Mouse (Mus musculus) hindbrain, embryonic 12.5 days (tissue): ENCODE data around the gene Cabp2. TPM values are rescaled to one million over a fixed set of nuclear protein-coding genes. Genes with fewer than 3 reads are reported as not detected.

Experiments used
- ATAC-seq: fragments of 200-750 bp; cut with Nextera tagmentation; 2 replicates; pipeline ENCODE4 v1.8.0; 2017; ENCODE audit warnings: moderate TSS enrichment; ENCODE audit not compliant: low FRiP score
- H3K27ac ChIP-seq: fragments of 300-500 bp; sonication (generic); 2 replicates; pipeline ENCODE4 v1.5.1; 2016; ENCODE audit warnings: mild to moderate bottlenecking
- H3K27me3 ChIP-seq: fragments of 300-500 bp; sonication (generic); 2 replicates; pipeline ENCODE4 v1.6.1; 2016; ENCODE audit warnings: mild to moderate bottlenecking
- H3K36me3 ChIP-seq: fragments of 300-500 bp; sonication (generic); 2 replicates; pipeline ENCODE4 v1.6.1; 2016; ENCODE audit warnings: mild to moderate bottlenecking
- H3K4me1 ChIP-seq: fragments of 300-500 bp; sonication (generic); 2 replicates; pipeline ENCODE4 v1.6.1; 2016
- H3K4me2 ChIP-seq: fragments of 300-500 bp; sonication (generic); replicated peaks from 2 replicates; pipeline ENCODE4 v1.6.1; 2016; ENCODE audit warnings: mild to moderate bottlenecking
- H3K4me3 ChIP-seq: fragments of 300-500 bp; sonication (generic); 2 replicates; pipeline ENCODE4 v1.5.1; 2016; ENCODE audit warnings: mild to moderate bottlenecking
- H3K9ac ChIP-seq: fragments of 300-500 bp; sonication (generic); 2 replicates; pipeline ENCODE4 v1.6.1; 2016; ENCODE audit warnings: mild to moderate bottlenecking, moderate library complexity
- H3K9me3 ChIP-seq: fragments of 300-500 bp; sonication (generic); replicated peaks from 2 replicates; pipeline ENCODE4 v1.6.1; 2016; ENCODE audit warnings: mild to moderate bottlenecking
- WGBS: fragments of 180-500 bp; shearing (Covaris S2); methylation state at CpG from one replicate; pipeline ENCODE4 v1.1.7; 2016; 5-methylcytosine and 5-hydroxymethylcytosine counted together
- polyA plus RNA-seq: library from polyadenylated mRNA; unstranded; fragments of >200 nt; fragmentation: Nextera tagmentation; extraction: Ambion mirVana; gene quantifications from 2 replicates; pipeline ENCODE4 v1.2.1, GENCODE M21; 2016

The Cabp2 gene
- polyA plus RNA-seq, 1 experiment from 2014 or later: not detected

DNA sequence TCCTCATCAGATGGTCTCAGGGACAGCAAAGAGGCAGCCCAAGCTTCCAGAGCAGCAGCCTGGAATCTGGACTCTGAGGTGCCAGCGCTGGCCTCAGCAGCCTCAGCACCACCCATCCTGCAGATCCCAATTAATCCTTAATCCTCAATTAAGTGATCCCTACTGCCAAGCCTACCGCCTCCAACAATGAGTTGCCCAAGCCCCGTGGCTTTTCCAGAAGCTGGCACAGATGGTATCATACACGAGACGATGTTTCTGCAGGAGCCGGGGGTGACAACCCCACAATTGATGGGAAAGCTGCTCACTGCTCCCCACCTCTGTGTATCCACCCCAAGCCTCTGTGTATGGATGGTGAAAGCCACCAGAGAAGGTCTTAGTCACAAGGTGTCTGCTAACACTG is 7.8 kb downstream of the Cabp2 start:
- Histone ChIP-seq H3K27me3 (no peaks in the 10 kb centered on the region; the same call in 1 of the 2 replicates), H3K9ac (no peak overlapping the region), H3K4me1 (no peaks in the 10 kb centered on the region), H3K27ac (no peak overlapping the region), H3K36me3 (no peaks in the 10 kb centered on the region), H3K9me3 (no peaks in the 10 kb centered on the region), H3K4me3 (no peak overlapping the region), H3K4me2 (no peak overlapping the region)
- ATAC-seq: no peak
- 82% methylated on average over 6 of the region's 6 CpGs for WGBS

DNA sequence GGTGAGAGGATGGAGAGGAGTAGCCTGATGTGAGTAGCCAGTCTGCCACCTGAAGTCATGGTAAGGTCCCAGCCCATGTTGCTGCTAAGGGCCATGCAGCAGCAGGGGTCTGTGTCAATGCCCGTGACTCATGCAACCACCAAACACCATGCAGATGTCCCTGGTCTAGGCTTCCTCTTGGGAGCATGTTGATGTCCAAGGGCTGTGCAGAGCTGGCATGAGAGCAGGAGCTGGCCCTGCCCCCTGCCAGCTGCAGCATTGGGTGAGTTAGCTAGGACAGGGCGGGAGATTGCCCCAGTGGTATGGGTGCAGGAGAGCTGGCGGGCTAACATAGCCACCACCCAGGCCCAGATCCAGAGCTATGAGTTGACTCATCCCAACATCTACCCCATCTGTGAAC is 9.1 kb downstream of the Cabp2 start:
- no peaks in the 10 kb centered on the region for H3K4me1 ChIP-seq
- no peak overlapping the region for H3K27ac ChIP-seq
- no peaks in the 10 kb centered on the region for H3K27me3 ChIP-seq
- no peak overlapping the region for H3K4me2 ChIP-seq
- no peak overlapping the region for H3K4me3 ChIP-seq
- no peak for ATAC-seq
- no peaks in the 10 kb centered on the region for H3K9me3 ChIP-seq
- no peaks in the 10 kb centered on the region for H3K36me3 ChIP-seq
- H3K9ac ChIP-seq: no peak overlapping the region
- WGBS: 92% methylated on average over 3 of the region's 3 CpGs

DNA sequence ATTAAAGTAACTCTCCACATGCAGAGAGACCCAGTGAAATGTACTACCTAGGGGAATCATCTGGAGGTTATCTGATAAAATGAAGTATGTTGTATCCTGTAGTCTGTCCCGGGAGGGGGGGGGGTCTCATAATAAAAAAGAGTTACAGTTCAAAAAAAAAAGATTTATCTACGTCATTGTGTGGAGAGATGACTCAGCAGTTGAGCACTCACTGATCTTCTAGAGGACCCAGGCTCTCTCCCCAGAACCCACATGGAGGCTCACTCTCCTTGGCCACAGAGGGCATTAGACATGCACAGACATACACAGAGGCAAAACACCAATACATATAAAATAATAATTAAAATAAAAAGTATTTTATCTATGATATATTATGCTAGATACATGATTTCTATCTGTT is 10.0 kb downstream of the Cabp2 start:
- Histone ChIP-seq H3K4me3 (no peak overlapping the region), H3K27ac (no peak overlapping the region), H3K9ac (no peak overlapping the region), H3K27me3 (no peaks in the 10 kb centered on the region), H3K36me3 (no peaks in the 10 kb centered on the region), H3K9me3 (no peaks in the 10 kb centered on the region), H3K4me2 (no peak overlapping the region), H3K4me1 (peaks cover 3% of the 10 kb centered on the region)
- WGBS: 59% methylated on average over 2 of the region's 2 CpGs
- ATAC-seq: no peak

DNA sequence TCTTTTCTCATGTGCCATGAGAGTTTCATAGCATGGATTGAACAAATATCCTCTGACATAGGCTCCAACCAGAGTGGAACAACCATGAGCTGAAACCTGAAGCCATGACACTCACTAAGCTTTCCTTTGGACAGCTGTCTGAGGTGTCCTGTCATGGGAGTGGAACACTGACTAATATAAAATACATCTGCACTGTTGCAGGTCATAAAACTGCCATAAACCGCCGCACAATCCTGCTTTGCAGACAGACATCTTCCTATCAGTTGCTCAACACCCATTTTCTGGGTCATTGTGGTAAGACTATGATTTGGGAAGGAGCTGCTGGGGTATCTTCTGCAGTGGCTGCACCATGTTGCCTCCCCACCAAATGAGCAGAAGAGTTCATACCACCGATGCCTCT is 11.4 kb downstream of the Cabp2 start:
- ATAC-seq: no peak
- H3K36me3 ChIP-seq: no peaks in the 10 kb centered on the region
- no peak overlapping the region for H3K9ac ChIP-seq
- H3K27ac ChIP-seq: no peak overlapping the region
- no peak overlapping the region for H3K4me2 ChIP-seq
- peaks cover 8% of the 10 kb centered on the region for H3K4me1 ChIP-seq
- 91% methylated on average over 3 of the region's 3 CpGs for WGBS
- no peaks in the 10 kb centered on the region for H3K9me3 ChIP-seq
- no peak overlapping the region for H3K4me3 ChIP-seq
- H3K27me3 ChIP-seq: no peaks in the 10 kb centered on the region

DNA sequence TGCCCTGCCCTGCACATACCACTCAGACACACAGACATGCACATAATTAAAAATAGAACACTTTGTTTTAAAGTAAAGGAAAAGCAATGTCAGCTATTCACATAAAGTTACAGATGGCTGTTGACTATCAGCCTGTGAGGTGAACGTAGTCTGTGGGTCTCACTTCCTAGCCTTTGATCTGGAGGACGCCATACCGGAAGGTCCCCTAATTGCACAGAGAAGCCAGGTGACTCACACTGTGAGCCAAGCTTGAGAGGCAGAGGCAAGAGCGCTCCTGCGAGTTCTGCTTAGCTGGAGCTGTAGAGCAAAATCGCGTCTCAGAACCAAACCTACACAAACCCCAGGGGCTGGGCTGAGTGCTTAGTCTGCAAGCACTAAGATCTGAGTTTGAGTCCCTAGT is 12.4 kb downstream of the Cabp2 start:
- Histone ChIP-seq H3K4me1 (peaks cover 17% of the 10 kb centered on the region), H3K27ac (no peak overlapping the region), H3K9me3 (no peaks in the 10 kb centered on the region), H3K9ac (no peak overlapping the region), H3K4me3 (no peak overlapping the region), H3K27me3 (no peaks in the 10 kb centered on the region), H3K4me2 (no peak overlapping the region), H3K36me3 (no peaks in the 10 kb centered on the region)
- ATAC-seq: no peak
- WGBS: 76% methylated on average over 7 of the region's 7 CpGs

DNA sequence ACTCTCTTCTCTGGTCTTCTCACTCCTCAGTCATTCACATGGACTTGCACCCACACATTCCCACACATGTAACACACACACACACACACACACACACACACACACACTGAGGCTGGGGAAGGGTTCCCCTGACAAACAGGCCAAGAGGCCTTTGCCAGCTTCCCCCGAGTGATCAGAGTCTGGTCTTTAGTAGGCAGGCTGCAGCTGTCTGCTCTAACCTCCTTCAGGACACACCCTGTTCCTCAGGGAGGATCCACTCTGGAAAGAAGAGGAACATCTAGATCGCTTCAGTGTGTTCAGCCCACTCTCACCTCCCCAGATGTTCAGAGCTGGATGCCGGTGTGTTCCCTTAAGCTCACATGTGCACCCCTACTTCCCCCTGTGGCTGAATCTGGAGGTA is 13.0 kb downstream of the Cabp2 start:
- Histone ChIP-seq H3K4me2 (no peak overlapping the region), H3K36me3 (no peaks in the 10 kb centered on the region), H3K27ac (no peak overlapping the region), H3K9me3 (no peaks in the 10 kb centered on the region), H3K9ac (no peak overlapping the region), H3K4me1 (peaks cover 22% of the 10 kb centered on the region), H3K4me3 (no peak overlapping the region), H3K27me3 (no peaks in the 10 kb centered on the region)
- 80% methylated on average over 3 of the region's 3 CpGs for WGBS
- ATAC-seq: no peak

DNA sequence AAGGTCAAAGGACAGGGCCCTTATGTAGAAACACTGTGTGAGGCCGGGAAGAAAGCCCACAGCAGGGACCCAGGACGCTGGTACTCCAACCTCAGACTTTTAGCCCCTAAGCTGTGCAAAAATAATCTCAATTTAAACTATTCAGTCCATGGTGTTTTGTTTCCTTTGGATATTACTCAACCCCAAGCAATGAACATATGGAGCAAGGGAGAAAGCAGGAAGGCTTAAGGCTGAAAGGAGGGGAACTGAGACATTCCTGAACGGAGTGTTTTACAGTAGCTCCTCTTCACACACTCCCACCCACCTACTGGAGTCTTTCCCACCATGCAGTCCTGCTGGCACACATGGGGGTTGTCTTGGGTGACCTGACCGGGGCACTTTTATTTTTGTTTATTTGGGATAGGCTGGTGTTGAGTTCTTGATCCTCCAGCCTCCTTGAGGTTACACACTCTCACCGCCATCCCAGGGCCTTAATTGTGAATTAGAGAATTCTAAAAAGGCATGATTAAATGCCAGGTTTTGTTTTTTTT is 13.5 kb downstream of the Cabp2 start:
- Histone ChIP-seq H3K9me3 (no peaks in the 10 kb centered on the region), H3K4me1 (peaks cover 27% of the 10 kb centered on the region), H3K27me3 (peaks cover 4% of the 10 kb centered on the region; the same call in 1 of the 2 replicates), H3K4me3 (no peak overlapping the region), H3K27ac (no peak overlapping the region), H3K36me3 (no peaks in the 10 kb centered on the region), H3K9ac (no peak overlapping the region), H3K4me2 (no peak overlapping the region)
- no peak for ATAC-seq
- 75% methylated on average over 5 of the region's 5 CpGs for WGBS

DNA sequence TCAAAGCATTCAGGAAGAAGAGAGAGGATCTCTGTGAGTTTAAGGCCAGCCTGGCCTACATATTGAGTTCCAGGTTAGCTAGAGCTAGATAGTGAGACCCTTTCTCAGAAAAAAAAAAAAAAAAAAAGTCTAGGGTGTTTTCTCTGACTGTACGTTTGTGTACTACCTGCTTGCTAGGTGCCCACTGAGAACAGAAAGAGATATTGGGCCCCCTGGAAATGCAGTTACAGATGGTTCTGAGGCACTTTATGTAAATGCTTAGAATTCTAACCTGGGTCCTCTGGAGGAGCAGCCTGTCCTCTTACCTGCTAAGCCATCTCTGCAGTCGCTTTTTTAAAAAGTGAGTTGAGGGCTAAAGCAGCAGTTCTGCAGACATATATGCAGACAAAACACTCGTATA is 14.4 kb downstream of the Cabp2 start:
- Histone ChIP-seq H3K27ac (no peak overlapping the region), H3K9me3 (no peaks in the 10 kb centered on the region), H3K9ac (no peak overlapping the region), H3K36me3 (no peaks in the 10 kb centered on the region), H3K27me3 (peaks cover 14% of the 10 kb centered on the region), H3K4me1 (peaks cover 37% of the 10 kb centered on the region), H3K4me3 (no peak overlapping the region), H3K4me2 (peak overlapping the region; percentile 65; the same call in 1 of the 2 replicates)
- ATAC-seq: no peak
- WGBS: 68% methylated on average over 3 of the region's 3 CpGs

DNA sequence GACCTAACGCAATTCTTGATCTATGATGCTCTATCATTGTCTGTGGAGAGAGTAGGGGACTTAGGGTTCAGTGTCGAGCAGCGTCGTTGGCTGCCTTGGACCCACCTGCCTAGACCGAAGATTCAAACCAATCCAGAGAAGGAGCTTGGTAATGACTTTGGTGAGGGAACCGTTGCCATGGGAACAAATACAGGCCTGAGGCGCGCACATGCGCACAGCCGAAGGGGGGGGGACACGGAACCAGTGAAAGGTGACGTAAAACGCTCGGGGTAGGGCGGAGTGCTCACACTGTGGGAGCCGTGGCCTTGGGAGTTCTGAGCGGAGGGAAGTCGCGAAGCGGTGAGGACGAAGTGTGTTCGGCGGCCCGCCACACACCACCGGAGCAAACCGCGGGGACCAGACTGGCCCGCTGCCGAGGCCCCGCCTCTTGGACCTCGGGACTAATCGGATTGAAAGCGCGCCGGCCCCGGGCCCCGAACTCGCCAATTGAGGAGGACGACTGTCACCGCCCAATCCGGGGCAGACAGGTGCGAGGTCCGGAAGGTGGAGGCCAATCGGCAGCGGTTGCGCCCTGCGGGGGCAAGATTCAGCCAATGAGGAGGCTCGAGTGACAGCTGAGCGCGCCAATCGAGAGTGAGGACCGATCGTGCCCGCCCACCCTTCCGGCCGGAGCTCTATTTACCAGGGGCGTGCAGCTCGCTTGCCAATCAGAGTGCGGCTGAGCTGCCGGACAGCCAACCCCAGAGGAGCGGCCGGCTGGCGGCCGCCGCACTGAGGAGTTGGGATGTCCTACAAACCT is 15.5 kb downstream of the Cabp2 start, which contains the start of gene Cdk2ap2:
Gene Cdk2ap2, plus strand, starts transcription at position 541 of the 799 bp plus-strand sequence.
- Histone ChIP-seq H3K9ac (peak within 1 kb of the TSS; percentile 55), H3K4me1 (peaks cover 45% of the 10 kb centered on the region), H3K36me3 (no peaks in the 10 kb centered on the region), H3K4me3 (peak within 1 kb of the TSS; percentile 55), H3K4me2 (peak within 1 kb of the TSS; percentile 65), H3K27me3 (peaks cover 24% of the 10 kb centered on the region), H3K9me3 (no peaks in the 10 kb centered on the region), H3K27ac (peak within 1 kb of the TSS; percentile 89)
- peak; percentile 94 for ATAC-seq
- WGBS: under 1% methylated on average over 65 of the region's 65 CpGs

DNA sequence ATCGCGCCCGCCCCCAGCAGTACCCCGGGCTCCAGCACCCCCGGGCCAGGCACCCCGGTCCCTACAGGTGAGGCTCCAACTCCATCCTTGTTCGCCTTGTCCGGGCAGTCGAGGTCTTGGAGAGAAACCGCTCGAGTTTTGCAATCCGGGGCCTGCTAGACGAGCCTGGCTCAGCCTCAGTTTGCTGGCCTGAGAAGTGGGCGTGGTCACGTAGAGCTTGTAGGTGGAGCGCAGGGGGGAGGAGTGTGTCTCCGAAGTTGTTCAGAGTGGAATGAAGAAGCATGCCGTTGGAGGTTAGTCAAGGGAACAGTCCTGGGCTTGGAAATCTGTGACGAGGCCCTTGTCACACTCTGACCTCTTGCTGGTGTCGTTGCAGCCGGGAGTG is 16.1 kb downstream of the Cabp2 start:
- H3K27me3 ChIP-seq: peaks cover 30% of the 10 kb centered on the region
- peak overlapping the region; percentile 65 for H3K4me2 ChIP-seq
- no peaks in the 10 kb centered on the region for H3K36me3 ChIP-seq
- peak overlapping the region; percentile 39 for H3K9ac ChIP-seq
- no peak; the same call in 1 of the 2 replicates for ATAC-seq
- 3% methylated on average over 21 of the region's 21 CpGs for WGBS
- peaks cover 45% of the 10 kb centered on the region for H3K4me1 ChIP-seq
- H3K27ac ChIP-seq: peak overlapping the region; percentile 45; the same call in 1 of the 2 replicates
- no peaks in the 10 kb centered on the region for H3K9me3 ChIP-seq
- peak overlapping the region; percentile 55 for H3K4me3 ChIP-seq

DNA sequence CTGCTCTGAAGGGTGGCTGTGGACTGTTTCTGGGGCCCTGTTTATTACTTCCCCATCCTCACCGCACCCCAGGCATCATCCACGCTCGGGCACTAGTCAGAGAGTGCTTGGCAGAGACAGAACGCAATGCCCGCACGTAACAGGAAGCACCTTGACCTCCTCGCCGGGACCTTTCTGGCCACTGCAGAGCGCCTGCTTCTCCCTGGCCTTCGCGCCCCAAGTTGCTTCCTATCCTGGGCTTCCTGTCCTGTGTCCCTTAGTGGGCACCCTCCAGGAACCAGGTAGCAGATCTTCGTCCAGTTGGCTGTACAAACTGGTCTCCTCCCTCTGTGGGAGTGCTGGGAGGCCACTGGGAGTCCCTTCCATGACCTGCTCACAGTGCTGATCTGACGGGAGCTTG is 17.0 kb downstream of the Cabp2 start:
- no peak for ATAC-seq
- Histone ChIP-seq H3K27me3 (peaks cover 40% of the 10 kb centered on the region), H3K27ac (no peak overlapping the region), H3K9ac (no peak overlapping the region), H3K4me2 (no peak overlapping the region), H3K4me1 (peaks cover 48% of the 10 kb centered on the region), H3K4me3 (no peak overlapping the region), H3K36me3 (no peaks in the 10 kb centered on the region), H3K9me3 (no peaks in the 10 kb centered on the region)
- 82% methylated on average over 13 of the region's 13 CpGs for WGBS

DNA sequence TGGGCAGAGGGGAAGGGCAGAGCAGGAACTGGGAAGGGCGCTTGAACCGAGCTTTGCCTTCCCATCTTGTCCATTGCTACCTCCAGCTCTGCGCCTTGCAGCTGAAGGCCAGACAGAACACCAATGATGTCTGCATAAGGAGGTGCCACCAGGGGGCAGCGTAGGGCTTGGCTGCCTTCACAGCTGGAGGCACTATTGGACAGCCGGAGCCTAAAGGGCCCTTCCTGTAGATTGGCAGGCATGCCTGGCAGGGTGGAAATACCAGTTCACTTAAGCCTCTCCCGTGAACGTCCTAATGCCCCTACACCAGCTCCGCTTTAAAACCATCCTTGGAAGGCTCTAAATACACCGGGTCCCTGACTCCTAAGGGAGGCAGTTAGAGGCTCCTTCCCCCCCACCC is 17.7 kb downstream of the Cabp2 start:
- Histone ChIP-seq H3K27me3 (peaks cover 43% of the 10 kb centered on the region), H3K4me1 (peaks cover 49% of the 10 kb centered on the region), H3K9me3 (no peaks in the 10 kb centered on the region), H3K27ac (no peak overlapping the region), H3K4me2 (0 out of 2 replicates have a peak overlapping the region, but pooled peaks have one; percentile 69), H3K4me3 (peak overlapping the region; percentile 50; the same call in 1 of the 2 replicates), H3K9ac (no peak overlapping the region), H3K36me3 (no peaks in the 10 kb centered on the region)
- 11% methylated on average over 9 of the region's 9 CpGs for WGBS
- ATAC-seq: no peak
